Mouse (Mus musculus) Patski (cell line): ENCODE data around the gene Chst8. TPM values are rescaled to one million over a fixed set of nuclear protein-coding genes. Genes with fewer than 3 reads are reported as not detected.

Experiments
- ATAC-seq: fragments of 100-300 bp; one replicate; pipeline ENCODE4 v1.8.0; 2021
- CTCF ChIA-PET: fragments of 350-600 bp; sonication (Branson Sonifier 250); formaldehyde crosslinking; loops from one replicate; lab custom pipeline; 2022; ENCODE audit warnings: inconsistent platforms; lab: Charles Lee
- POLR2A ChIA-PET: fragments of 350-600 bp; sonication (Branson Sonifier 250); formaldehyde crosslinking; loops from one replicate; lab custom pipeline; 2022; ENCODE audit warnings: antibody characterized with exemption, inconsistent platforms; lab: Charles Lee
- DNase-seq: peaks from one replicate; pipeline ENCODE4 v3.0.0-alpha.2; 2011; ENCODE audit warnings: low read depth, low spot score
- H3K27me3 ChIP-seq: fragments of 371-371 bp; one replicate; pipeline ENCODE4 v1.5.1; 2021
- CTCF ChIP-seq: fragments of 100-300 bp; IDR thresholded peaks from one replicate; pipeline ENCODE4 v1.5.1; 2021
- in situ Hi-C: fragments of 300-500 bp; cut with MboI; formaldehyde crosslinking; loops from 3 replicates; pipeline ENCODE4 v1.11.1; 2018; ENCODE audit warnings: low pct_unique_long_range_greater_than_20kb, mixed read lengths
- polyA plus RNA-seq: library from polyadenylated mRNA; unstranded; gene quantifications from one replicate; pipeline ENCODE4 v1.2.3, GENCODE M21; 2021

Gene Chst8
- polyA plus RNA-seq, 1 experiment from 2014 or later: 2.2 TPM

DNA sequence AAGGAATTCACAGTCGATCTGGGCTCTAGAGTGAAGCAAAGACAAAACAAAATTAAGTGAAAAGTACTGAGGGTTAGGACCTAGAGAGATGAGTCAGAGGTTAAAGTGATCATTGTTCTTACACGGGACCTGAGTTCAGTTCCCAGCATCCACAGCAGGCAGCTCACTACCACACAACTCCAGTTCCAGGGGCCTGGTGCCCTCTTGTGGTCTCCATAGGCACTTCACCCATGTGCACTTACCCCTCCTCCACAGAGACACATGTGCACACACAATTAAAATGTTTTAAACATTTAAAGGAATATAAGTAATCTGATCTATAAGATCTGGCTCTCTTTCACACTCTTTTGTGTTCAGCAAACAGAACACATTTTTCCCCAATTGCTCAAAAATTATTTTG, 31.3 kb downstream of the Chst8 start:
- ChIA-PET CTCF (no interaction called here), POLR2A (no interaction called here)
- in situ Hi-C loops: no loop called here
- ATAC-seq: no peak
- no peak for DNase-seq
- peaks cover 6% of the 10 kb centered on the region for H3K27me3 ChIP-seq
- no peak for TF ChIP-seq CTCF

- no peak for TF ChIP-seq CTCF
- ChIA-PET POLR2A (no interaction called here), CTCF (no interaction called here)
- no peak for ATAC-seq
- H3K27me3 ChIP-seq: peaks cover 9% of the 10 kb centered on the region
- no peak for DNase-seq
- in situ Hi-C loops: no loop called here
These were observed 34.1 kb downstream of the Chst8 start for GRCm38 (mm10) chr7:34778426-34778825.

DNA sequence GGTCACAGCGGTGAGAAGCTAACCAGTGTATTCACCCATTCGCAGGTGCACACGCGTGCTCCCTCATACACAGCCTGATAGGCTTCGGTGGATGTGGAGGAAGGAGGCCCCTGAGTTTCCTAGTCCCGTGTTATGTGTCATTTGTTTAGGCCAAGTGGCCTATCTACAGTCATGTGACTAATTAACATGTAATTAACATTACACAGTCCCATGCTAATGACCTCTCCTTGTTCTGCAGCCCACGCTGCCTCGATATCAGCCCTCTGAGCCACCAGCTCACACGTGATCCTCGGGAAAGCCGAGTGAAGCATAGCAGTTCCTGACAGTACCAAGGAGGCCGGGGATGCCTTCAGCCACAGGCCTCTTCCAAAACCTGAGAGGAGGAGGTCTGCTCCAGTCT, 36.9 kb downstream of the Chst8 start:
- H3K27me3 ChIP-seq: peaks cover 9% of the 10 kb centered on the region
- ChIA-PET POLR2A (no interaction called here), CTCF (no interaction called here)
- no peak for DNase-seq
- in situ Hi-C loops: no loop called here
- TF ChIP-seq CTCF: no peak
- no peak for ATAC-seq

DNA sequence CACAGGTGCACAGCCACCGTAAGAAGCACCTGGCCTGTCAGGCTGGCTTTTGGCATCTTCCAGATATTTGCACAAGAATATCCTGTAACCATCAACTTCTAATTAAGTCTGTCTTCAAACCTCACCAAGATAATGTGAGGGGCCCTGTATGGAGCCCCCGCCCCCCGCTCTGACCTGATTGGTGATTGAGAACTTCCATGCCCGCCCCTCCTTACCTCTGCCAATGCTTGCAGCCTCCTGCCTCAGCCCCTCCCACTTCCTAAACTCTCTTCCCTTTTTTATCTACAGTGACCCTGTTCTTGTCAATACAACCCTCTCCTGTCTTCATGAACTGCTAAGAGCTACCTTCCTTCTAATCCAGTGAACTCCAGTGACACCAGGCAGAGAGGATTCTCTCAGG, 37.6 kb downstream of the Chst8 start:
- TF ChIP-seq CTCF: no peak
- ATAC-seq (no peak), DNase-seq (no peak)
- POLR2A ChIA-PET: no interaction called here
- CTCF ChIA-PET: no interaction called here
- peaks cover 9% of the 10 kb centered on the region for H3K27me3 ChIP-seq
- in situ Hi-C loops: no loop called here

DNA sequence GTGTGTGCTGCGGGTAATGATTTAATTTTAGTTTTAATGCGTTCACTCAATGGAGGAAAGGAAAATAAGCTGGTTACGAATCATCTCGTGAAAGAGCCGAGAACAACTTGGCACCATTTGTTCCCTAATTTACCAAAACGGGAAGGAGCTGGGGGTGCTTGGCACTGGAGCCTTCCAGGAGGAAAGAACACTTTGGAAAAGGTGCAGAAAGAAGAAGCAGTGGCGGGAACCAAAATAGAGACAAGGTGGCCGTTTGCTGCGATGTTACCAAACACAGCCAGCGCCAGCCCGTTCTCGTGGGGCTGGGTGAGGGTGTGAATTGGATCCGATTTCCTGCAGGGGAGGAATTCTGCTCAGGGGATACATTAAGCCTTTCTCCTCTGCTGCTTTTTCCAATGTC, 38.5 kb downstream of the Chst8 start:
- DNase-seq: no peak
- H3K27me3 ChIP-seq: peaks cover 9% of the 10 kb centered on the region
- ChIA-PET POLR2A (no interaction called here), CTCF (no interaction called here)
- in situ Hi-C loops: no loop called here
- TF ChIP-seq CTCF: no peak
- no peak for ATAC-seq

DNA sequence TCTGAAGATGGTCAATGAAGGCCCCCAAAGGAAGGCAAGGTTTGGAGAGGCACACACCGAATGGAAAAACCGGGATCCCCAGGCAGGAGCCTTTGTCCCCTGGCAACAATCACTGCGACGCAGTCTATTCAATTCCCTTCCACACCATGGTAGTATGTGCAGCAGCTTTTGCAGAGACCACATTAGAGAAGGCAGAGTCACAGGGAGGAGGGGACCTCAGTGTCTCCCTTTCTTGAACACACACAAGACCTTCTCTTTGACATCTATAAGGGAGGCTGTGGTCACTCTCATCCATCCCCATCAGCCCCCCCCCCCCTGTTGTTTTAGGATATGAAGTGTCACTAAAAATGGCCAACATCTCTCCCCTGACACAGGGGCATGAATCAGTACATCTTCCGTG, 39.2 kb downstream of the Chst8 start:
- DNase-seq (no peak), ATAC-seq (no peak)
- CTCF ChIA-PET: no interaction called here
- peaks cover 7% of the 10 kb centered on the region for H3K27me3 ChIP-seq
- POLR2A ChIA-PET: no interaction called here
- in situ Hi-C loops: no loop called here
- no peak for TF ChIP-seq CTCF

- POLR2A ChIA-PET: no interaction called here
- ATAC-seq: no peak
- TF ChIP-seq CTCF: no peak
These were observed 43.0 kb downstream of the Chst8 start for GRCm38 (mm10) chr7:34769531-34769930.

DNA sequence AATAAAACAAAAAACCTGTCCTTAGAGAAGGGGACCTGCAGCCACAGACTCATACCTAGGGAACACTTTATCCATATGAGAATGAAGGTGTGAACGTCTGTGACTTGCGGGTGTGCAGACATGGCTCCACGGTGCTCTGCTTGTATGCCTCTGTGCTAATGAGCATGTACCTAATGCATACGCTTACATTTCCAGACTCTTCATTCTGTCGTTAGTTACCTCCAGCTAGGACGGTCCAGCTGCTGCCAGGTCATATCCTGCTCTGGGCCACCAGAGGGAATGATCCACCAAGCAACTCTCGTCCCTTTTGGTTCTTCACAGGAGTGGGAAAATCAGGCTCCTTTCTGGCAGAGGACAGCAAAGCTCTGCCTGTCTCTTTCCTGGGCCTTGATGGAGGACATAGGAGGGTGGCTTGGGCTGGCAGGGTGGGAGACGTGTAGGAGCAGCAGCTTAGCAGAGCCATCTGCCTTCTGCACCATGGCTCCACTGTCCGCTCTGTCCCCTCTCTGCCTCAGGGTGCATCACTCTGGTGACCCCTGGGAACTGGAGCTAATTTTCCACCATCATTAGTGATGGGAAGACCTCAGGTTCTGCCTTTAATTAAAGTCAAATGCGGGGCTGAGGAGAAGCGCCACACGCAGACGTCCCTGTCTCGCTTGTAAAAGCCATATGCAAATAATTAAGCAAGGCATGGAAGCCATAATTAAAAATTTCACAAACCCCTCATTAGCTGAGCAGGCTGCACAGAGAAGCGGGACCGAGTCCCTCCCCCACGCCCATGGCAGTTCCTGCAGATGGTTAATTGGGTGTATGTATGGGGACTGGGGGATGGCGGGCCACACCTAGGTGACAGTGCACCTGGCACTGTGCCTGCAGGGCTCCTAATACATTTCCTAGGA, 48.0 kb downstream of the Chst8 start:
- CTCF ChIA-PET: interaction anchor here (1.3 kb wide), 1 partner anchor 16 kb away, joined by 3 read pairs; no protein-coding TSS in a partner anchor
- in situ Hi-C loops: no loop called here
- no peak for DNase-seq

More at GRCm38 (mm10) chr7:34769531-34769930, 43.0 kb downstream of the Chst8 start:
- peaks cover 6% of the 10 kb centered on the region for H3K27me3 ChIP-seq
- no peak for DNase-seq
- CTCF ChIA-PET: no interaction called here
- in situ Hi-C loops: no loop called here

DNA sequence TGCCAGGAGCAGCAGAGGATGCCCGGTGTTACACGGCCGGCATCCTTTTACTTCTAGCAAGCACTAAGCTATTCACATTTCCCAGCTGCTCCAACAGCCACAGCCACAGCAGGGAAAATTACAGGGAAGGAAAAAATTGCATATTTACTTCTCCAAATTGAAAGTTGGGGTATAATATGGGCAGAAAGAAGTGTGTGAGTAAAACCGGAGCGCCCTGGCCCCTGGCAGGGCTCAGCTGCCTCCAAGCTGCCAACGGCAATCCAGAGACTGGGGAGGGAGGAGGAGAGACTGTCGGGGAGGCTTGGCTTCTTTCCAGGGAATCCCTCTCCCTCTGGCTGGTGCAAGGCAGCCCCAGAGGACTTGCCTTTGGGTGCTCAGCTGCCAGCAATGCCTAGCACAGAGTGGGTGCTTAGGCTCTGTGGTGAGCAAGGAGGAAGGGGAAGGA, 53.1 kb downstream of the Chst8 start:
- CTCF ChIA-PET: no interaction called here
- DNase-seq (no peak), ATAC-seq (no peak)
- H3K27me3 ChIP-seq: peaks cover 4% of the 10 kb centered on the region
- POLR2A ChIA-PET: no interaction called here
- no peak for TF ChIP-seq CTCF
- in situ Hi-C loops: no loop called here

More for the DNA sequence above, 48.0 kb downstream of the Chst8 start:
- ATAC-seq: no peak
- POLR2A ChIA-PET: no interaction called here
- H3K27me3 ChIP-seq: no peaks in the 10 kb centered on the region
- no peak for TF ChIP-seq CTCF

DNA sequence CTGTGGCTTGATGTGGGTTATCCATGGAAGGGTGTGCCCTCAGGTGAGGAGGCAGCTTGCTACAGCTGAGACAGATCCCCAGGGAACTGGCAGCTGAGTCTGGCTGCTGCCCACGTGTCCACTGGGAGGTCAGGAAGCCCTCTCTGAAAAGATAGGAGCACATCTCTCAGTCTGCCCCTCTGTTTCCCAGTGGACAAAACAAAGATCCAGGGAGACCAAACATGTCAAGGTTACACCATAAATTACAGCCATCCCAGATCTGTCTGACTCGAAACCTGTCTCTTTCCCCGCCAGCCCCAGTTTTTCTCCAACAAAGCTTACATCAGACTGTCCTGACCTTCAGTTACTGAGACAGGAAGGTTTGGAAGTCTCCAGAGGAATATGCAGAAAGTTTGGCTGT, 53.8 kb downstream of the Chst8 start:
- ChIA-PET POLR2A (no interaction called here), CTCF (no interaction called here)
- no peak for ATAC-seq
- DNase-seq: no peak
- H3K27me3 ChIP-seq: peaks cover 4% of the 10 kb centered on the region
- in situ Hi-C loops: no loop called here
- TF ChIP-seq CTCF: no peak

DNA sequence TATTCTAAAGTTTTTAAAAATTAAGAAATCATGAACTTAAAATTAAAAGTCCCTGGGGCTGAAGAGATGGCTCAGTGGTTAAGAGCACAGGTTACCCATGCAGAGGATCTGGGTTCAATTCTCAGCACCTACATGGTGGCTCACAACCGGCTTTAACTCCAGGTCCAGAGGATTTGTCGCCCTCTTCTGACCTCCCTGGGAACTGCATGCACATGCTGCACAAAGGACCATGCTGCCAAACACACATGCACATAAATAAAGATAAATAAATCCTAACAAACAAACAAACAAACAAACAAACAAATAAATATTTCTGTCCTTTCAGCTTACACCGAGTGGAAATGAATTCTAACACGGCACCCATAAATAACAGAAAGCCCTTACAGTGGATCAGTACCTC, 55.0 kb downstream of the Chst8 start:
- in situ Hi-C loops: no loop called here
- H3K27me3 ChIP-seq: peaks cover 4% of the 10 kb centered on the region
- ChIA-PET CTCF (no interaction called here), POLR2A (no interaction called here)
- TF ChIP-seq CTCF: no peak
- DNase-seq (no peak), ATAC-seq (no peak)
